Mouse (Mus musculus) kidney, adult 2 months (tissue): ENCODE measurements around the gene Tubgcp5.

ENCODE experiments used
- CTCF ChIP-seq: fragments of 200-500 bp; conservative IDR thresholded peaks from 2 replicates; pipeline ENCODE4 v1.5.1; 2011; ENCODE audit warnings: low read depth, mild to moderate bottlenecking, control low read depth, low read length, moderate library complexity, mixed read lengths; ENCODE audit not compliant: insufficient read depth, insufficient read length
- POLR2A ChIP-seq: fragments of 200-500 bp; IDR thresholded peaks from one replicate; pipeline ENCODE4 v1.6.1; 2011; ENCODE audit warnings: low read depth, low read length, control low read depth

- no peak for TF ChIP-seq CTCF
- TF ChIP-seq POLR2A, result no peak
Measured at GRCm38 (mm10) chr7:55859956-55860355, 66.0 kb downstream of the Tubgcp5 start.
